Comparison of ENCODE assay signal across 8 mouse cellular contexts in genomic region chr3:95995802-95996428, GRCm38 (mm10). TPM values are rescaled to one million over a fixed set of nuclear protein-coding genes. Genes with fewer than 3 reads are reported as not detected.
A peak's percentile ranks its signal among the peaks of the same experiment; 100 is the strongest.
DNase-seq lines count a peak whose midpoint lies in the region; ATAC-seq and TF ChIP-seq lines count a peak whose summit lies in the region.

Gene Plekho1, minus strand, starts transcription at chr3:95996001.

- DNase-seq in urinary bladder, adult 2 months (ENCODE audit: low spot score), result peak; percentile 59
- DNase-seq in urinary bladder, postnatal 10 days (ENCODE audit: low spot score), result no peak
- peak; percentile 70 for DNase-seq in embryonic facial prominence, embryonic 11.5 days (ENCODE audit: low spot score)
- peak; percentile 88 to 89 for DNase-seq in heart, adult 2 months
- DNase-seq in kidney, adult 18-20 months, result peak; percentile 70
- no peak for DNase-seq in liver, adult 2 months (ENCODE audit: extremely low read depth, low read depth, low spot score)

- TF ChIP-seq POLR2A in heart, adult 2 months (IDR thresholded peaks at IDR 0.05; ENCODE audit: insufficient read depth, low read depth, low read length), result peak; percentile 45
- 0 out of 2 replicates have a peak, but pooled peaks have one; percentile 18 for TF ChIP-seq POLR2A in liver, adult 2 months (IDR thresholded peaks at IDR 0.05; ENCODE audit: extremely low read depth, insufficient read depth, low read length)

- H3K9ac ChIP-seq in embryonic facial prominence, embryonic 11.5 days (replicated peaks; ENCODE audit: low read length), result peak within 1 kb of the TSS; percentile 99
- H3K9ac ChIP-seq in heart, adult 2 months (ENCODE audit: low read depth, low read length), result peak within 1 kb of the TSS; percentile 87
- peak within 1 kb of the TSS; percentile 84 for H3K9ac ChIP-seq in liver, adult 2 months (ENCODE audit: low read depth, low read length)
- peak within 1 kb of the TSS; percentile 79 for H3K9ac ChIP-seq in stomach, embryonic 16.5 days (ENCODE audit: low read length)

- no peaks in the 10 kb centered on the region for H3K79me2 ChIP-seq in heart, adult 2 months (replicated peaks; ENCODE audit: control insufficient read depth, insufficient read depth, low read length)
- H3K79me2 ChIP-seq in liver, adult 2 months (ENCODE audit: control insufficient read depth, insufficient read depth, low read length), result no peaks in the 10 kb centered on the region

- peaks cover 5% of the 10 kb centered on the region for H3K36me3 ChIP-seq in embryonic facial prominence, embryonic 11.5 days (replicated peaks; ENCODE audit: control insufficient read depth, insufficient read depth, low read depth, low read length)
- H3K36me3 ChIP-seq in heart, adult 2 months (ENCODE audit: control insufficient read depth, insufficient read depth, low read length), result peaks cover 10% of the 10 kb centered on the region
- H3K36me3 ChIP-seq in liver, adult 2 months (ENCODE audit: control insufficient read depth, insufficient read depth, low read length), result no peaks in the 10 kb centered on the region
- no peaks in the 10 kb centered on the region for H3K36me3 ChIP-seq in stomach, embryonic 16.5 days (ENCODE audit: control insufficient read depth, insufficient read depth, low read length)

- intact Hi-C loops in heart, adult 2 months (cut with DNase I), result loop anchor here (2.0 to 10.0 kb wide), 2 partner anchors 103 to 559 kb away; partner anchors contain the start of genes Aph1a, BC028528 and Txnip

- peak; percentile 37 for ATAC-seq in embryonic facial prominence, embryonic 11.5 days (replicated peaks; ENCODE audit: insufficient number of reproducible peaks, low FRiP score, low TSS enrichment, low read depth)
- 0 out of 2 replicates have a peak, but pooled peaks have one; percentile 6 for ATAC-seq in monocyte, adult 5-6 weeks (replicated peaks; ENCODE audit: insufficient number of reproducible peaks, low FRiP score, low TSS enrichment, poor library complexity, severe bottlenecking)
- ATAC-seq in stomach, embryonic 16.5 days (ENCODE audit: insufficient read depth, low FRiP score), result peak; percentile 57; the same call in 1 of the 2 replicates

- peak; percentile 45 for TF ChIP-seq CTCF in heart, adult 2 months (IDR thresholded peaks at IDR 0.05)
- no peak for TF ChIP-seq CTCF in liver, adult 2 months (IDR thresholded peaks at IDR 0.05; ENCODE audit: low read depth, low read length)

- no peak for TF ChIP-seq EP300 in heart, adult 2 months (IDR thresholded peaks at IDR 0.05; ENCODE audit: insufficient read depth, low read depth, low read length)

- WGBS in embryonic facial prominence, embryonic 11.5 days, result under 1% methylated on average over 66 of the region's 84 CpGs
- WGBS in heart, adult 2 months, result 0% methylated on average over 74 of the region's 84 CpGs
- WGBS in liver, adult 2 months, result 1% methylated on average over 80 of the region's 84 CpGs
- WGBS in stomach, embryonic 16.5 days, result under 1% methylated on average over 59 of the region's 84 CpGs

- no peaks in the 10 kb centered on the region for H3K27me3 ChIP-seq in embryonic facial prominence, embryonic 11.5 days (ENCODE audit: control insufficient read depth, insufficient read depth, low read length)
- H3K27me3 ChIP-seq in heart, adult 2 months (ENCODE audit: control insufficient read depth, insufficient read depth, low read length), result no peaks in the 10 kb centered on the region
- H3K27me3 ChIP-seq in liver, adult 2 months (ENCODE audit: control insufficient read depth, insufficient read depth, low read length), result no peaks in the 10 kb centered on the region
- no peaks in the 10 kb centered on the region for H3K27me3 ChIP-seq in stomach, embryonic 16.5 days (ENCODE audit: control insufficient read depth, insufficient read depth, low read length)

- H3K4me2 ChIP-seq in embryonic facial prominence, embryonic 11.5 days (ENCODE audit: low read depth, low read length), result peak within 1 kb of the TSS; percentile 87
- H3K4me2 ChIP-seq in stomach, embryonic 16.5 days (ENCODE audit: low read depth, low read length), result peak within 1 kb of the TSS; percentile 76

- H3K4me3 ChIP-seq in embryonic facial prominence, embryonic 11.5 days (ENCODE audit: low read depth, low read length), result peak within 1 kb of the TSS; percentile 83
- peak within 1 kb of the TSS; percentile 67 for H3K4me3 ChIP-seq in heart, adult 2 months
- peak within 1 kb of the TSS; percentile 57 for H3K4me3 ChIP-seq in liver, adult 2 months (ENCODE audit: insufficient read depth, low read depth, low read length)
- peak within 1 kb of the TSS; percentile 74 for H3K4me3 ChIP-seq in stomach, embryonic 16.5 days (replicated peaks; ENCODE audit: low read length)

- H3K27ac ChIP-seq in embryonic facial prominence, embryonic 11.5 days (replicated peaks; ENCODE audit: low read depth, low read length), result peak within 1 kb of the TSS; percentile 99
- H3K27ac ChIP-seq in heart, adult 2 months, result peak within 1 kb of the TSS; percentile 90
- H3K27ac ChIP-seq in liver, adult 2 months (replicated peaks; ENCODE audit: insufficient read depth, low read depth, low read length), result peak within 1 kb of the TSS; percentile 90
- peak within 1 kb of the TSS; percentile 96 for H3K27ac ChIP-seq in stomach, embryonic 16.5 days (ENCODE audit: low read length)

- H3K4me1 ChIP-seq in embryonic facial prominence, embryonic 11.5 days (ENCODE audit: control insufficient read depth, insufficient read depth, low read length), result peaks cover 9% of the 10 kb centered on the region; the same call in 1 of the 2 replicates
- H3K4me1 ChIP-seq in heart, adult 2 months (ENCODE audit: control insufficient read depth, insufficient read depth, low read length), result peaks cover 22% of the 10 kb centered on the region
- H3K4me1 ChIP-seq in liver, adult 2 months (ENCODE audit: control insufficient read depth, insufficient read depth, low read length), result peaks cover 2% of the 10 kb centered on the region
- peaks cover 18% of the 10 kb centered on the region for H3K4me1 ChIP-seq in stomach, embryonic 16.5 days (ENCODE audit: control insufficient read depth, insufficient read depth, low read length)

- H3K9me3 ChIP-seq in embryonic facial prominence, embryonic 11.5 days (replicated peaks; ENCODE audit: control insufficient read depth, low read length), result no peaks in the 10 kb centered on the region
- no peaks in the 10 kb centered on the region for H3K9me3 ChIP-seq in stomach, embryonic 16.5 days (replicated peaks; ENCODE audit: control insufficient read depth, low read length)

RNA-seq across cellular contexts. Expression of gene Plekho1, which starts in this region (rescaled TPM):
- polyA plus RNA-seq in urinary bladder, adult 2 months (2012; rRNA removed), result 196 and 224 TPM in 2 replicates
- polyA plus RNA-seq in embryonic facial prominence, embryonic 11.5 days (2014; fragmentation: Nextera tagmentation; extraction: Ambion mirVana), result 63.1 and 64.8 TPM in 2 replicates
- 10 to 100 TPM; 65.4 to 67.5 TPM for total RNA-seq in heart, adult 2 months (2021)
- 82.8 and 110 TPM in 2 replicates for polyA plus RNA-seq in heart, adult 2 months (2012; rRNA removed)
- total RNA-seq in liver, adult 2 months (2014; rRNA removed), result 5.2 and 6.8 TPM in 2 replicates
- 4.6 and 8.0 TPM in 2 replicates for polyA plus RNA-seq in liver, adult 2 months (2012; rRNA removed)
- total RNA-seq in monocyte, adult 5-6 weeks (2017), result 73.1 to 144 TPM (median 131 TPM) in 3 replicates
- 20.6 and 25.7 TPM in 2 replicates for polyA plus RNA-seq in stomach, embryonic 16.5 days (2015; fragmentation: Nextera tagmentation; extraction: Ambion mirVana)

Comparison
In these comparisons a context has a peak if more than half of its experiments do, and no peak if none do; other contexts are left out.
1. DNase-seq: peak in urinary bladder, adult 2 months (single experiment), embryonic facial prominence, embryonic 11.5 days (single experiment), heart, adult 2 months (2 of 2) and kidney, adult 18-20 months (single experiment); none in urinary bladder, postnatal 10 days (single experiment) and liver, adult 2 months (single experiment).
2. ATAC-seq: peak in every context shown above with its lines; median percentile 57 in stomach, embryonic 16.5 days; 37 in embryonic facial prominence, embryonic 11.5 days; 6 in monocyte, adult 5-6 weeks.
3. Peak in every context shown above with its lines, with median percentiles within 50 percentile points of each other: H3K27ac ChIP-seq, H3K4me3 ChIP-seq and H3K9ac ChIP-seq.